Mouse (Mus musculus) left cerebral cortex, adult 11 months (tissue): ENCODE measurements around the gene Vmn1r229.

Experiments
- DNase-seq: peaks from one replicate; pipeline ENCODE4 v3.0.0; 2022; ENCODE audit warnings: low spot score

The Vmn1r229 gene

GRCm38 (mm10) chr17:20811255-20811654, at the start of gene Vmn1r229:
Vmn1r229 (plus strand) TSS chr17:20811555.
- DNase-seq: no peak

- no peak for DNase-seq
Observed at GRCm38 (mm10) chr17:20786057-20786456, 25.3 kb upstream of the Vmn1r229 start, which contains the start of gene Vmn1r228. Vmn1r228 (minus strand) TSS chr17:20786157.

- DNase-seq: no peak
Observed at GRCm38 (mm10) chr17:20840144-20840543, 28.8 kb downstream of the Vmn1r229 start, which contains the start of gene Vmn1r230. Vmn1r230 (plus strand) TSS chr17:20840444.
